ENCODE assay signal across 10 mouse cellular contexts in the genomic region with DNA sequence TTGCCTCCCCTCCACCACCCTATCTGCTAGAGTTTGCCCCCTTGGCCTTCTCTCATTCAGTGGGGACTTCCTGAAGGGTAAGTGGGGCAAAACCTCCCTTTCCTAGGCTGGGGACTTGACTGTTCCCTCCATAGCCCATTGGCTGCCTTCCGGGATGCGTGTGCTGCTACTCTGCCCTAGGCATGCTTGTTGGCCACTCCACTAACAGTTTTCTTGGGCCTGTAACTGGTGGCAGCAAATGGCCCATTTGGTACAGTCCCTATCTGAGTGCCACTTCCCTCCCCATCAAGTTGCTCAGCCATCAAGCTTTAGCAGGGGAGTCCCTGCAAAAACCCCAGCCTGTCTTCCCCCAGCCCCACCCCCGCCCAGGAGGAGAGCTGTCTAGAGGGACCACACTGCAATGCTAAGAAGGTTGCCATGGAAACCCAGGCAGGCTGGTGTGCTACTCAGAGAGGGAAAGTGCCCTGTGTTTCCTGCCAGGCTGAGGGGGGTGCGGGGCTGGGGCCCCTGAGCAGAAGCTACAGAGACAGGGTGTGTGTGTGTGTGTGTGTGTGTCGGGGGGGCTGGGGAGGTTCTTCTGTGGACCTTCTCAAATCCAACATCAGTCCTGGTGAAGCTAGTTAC. TPM values are rescaled to one million over a fixed set of nuclear protein-coding genes. Genes with fewer than 3 reads are reported as not detected.
DNase-seq lines count a peak whose midpoint lies in the region; ATAC-seq lines count a peak whose summit lies in the region.
"Had no signal": no experiment of that assay in that cellular context is flagged by ENCODE, and none has a peak within 500 bp of the region (broad histone marks: within the 10 kb centered on the region; RNA-seq: fewer than 3 reads in every experiment).

No protein-coding gene starts in this region.

- peak; percentile 42 to 54 for DNase-seq in cerebellum, postnatal 10 days
- DNase-seq in cerebellum, adult 9-11 months: no peak
- DNase-seq in midbrain, embryonic 10.5 days (ENCODE audit: low spot score): peak; percentile 66
- DNase-seq in thymus, adult 18-20 months: peak; percentile 18 to 50
- DNase-seq in liver, embryonic 11.5 days (ENCODE audit: low spot score): no peak
- no peak for DNase-seq in testis, postnatal 14 days (ENCODE audit: low spot score)
- no peak for DNase-seq in lung, postnatal 4 days
- DNase-seq: liver, embryonic 13.5 days had no signal

- ATAC-seq in forebrain, embryonic 16.5 days: peak; percentile 90
- ATAC-seq in liver, embryonic 11.5 days (replicated peaks; ENCODE audit: low FRiP score): no peak

- no peak overlapping the region for H3K4me3 ChIP-seq in forebrain, embryonic 16.5 days (replicated peaks; ENCODE audit: low read length)
- H3K4me3 ChIP-seq in midbrain, embryonic 10.5 days: peak overlapping the region; percentile 12; the same call in 1 of the 2 replicates
- no peak overlapping the region for H3K4me3 ChIP-seq in liver, embryonic 11.5 days (ENCODE audit: low read depth, low read length)
- H3K4me3 ChIP-seq: liver, embryonic 13.5 days; stomach, embryonic 15.5 days had no signal

- H3K27me3 ChIP-seq in forebrain, embryonic 16.5 days (replicated peaks; ENCODE audit: control insufficient read depth, insufficient read depth, low read length): no peaks in the 10 kb centered on the region
- peaks cover 14% of the 10 kb centered on the region; the same call in 1 of the 2 replicates for H3K27me3 ChIP-seq in midbrain, embryonic 10.5 days (ENCODE audit: low read depth, poor library complexity, severe bottlenecking)
- H3K27me3 ChIP-seq in liver, embryonic 11.5 days (replicated peaks; ENCODE audit: control insufficient read depth, insufficient read depth, low read length): no peaks in the 10 kb centered on the region
- H3K27me3 ChIP-seq: stomach, embryonic 15.5 days had no signal

- no peak overlapping the region for H3K9ac ChIP-seq in forebrain, embryonic 16.5 days (replicated peaks; ENCODE audit: low read depth, low read length)
- H3K9ac ChIP-seq in liver, embryonic 11.5 days (ENCODE audit: low read depth, low read length): no peak overlapping the region
- H3K9ac ChIP-seq: liver, embryonic 13.5 days; stomach, embryonic 15.5 days had no signal

- H3K4me2 ChIP-seq in forebrain, embryonic 16.5 days (ENCODE audit: low read length): no peak overlapping the region
- no peak overlapping the region for H3K4me2 ChIP-seq in liver, embryonic 11.5 days
- H3K4me2 ChIP-seq: liver, embryonic 13.5 days; stomach, embryonic 15.5 days had no signal

- H3K27ac ChIP-seq in forebrain, embryonic 16.5 days (ENCODE audit: low read length): no peak overlapping the region
- peak overlapping the region; percentile 24 for H3K27ac ChIP-seq in midbrain, embryonic 10.5 days (replicated peaks)
- H3K27ac ChIP-seq in liver, embryonic 11.5 days (ENCODE audit: low read depth, low read length): no peak overlapping the region
- H3K27ac ChIP-seq: liver, embryonic 13.5 days; stomach, embryonic 15.5 days had no signal

- no peaks in the 10 kb centered on the region for H3K36me3 ChIP-seq in forebrain, embryonic 16.5 days (ENCODE audit: control insufficient read depth, insufficient read depth)
- no peaks in the 10 kb centered on the region for H3K36me3 ChIP-seq in midbrain, embryonic 10.5 days
- no peaks in the 10 kb centered on the region for H3K36me3 ChIP-seq in liver, embryonic 11.5 days (ENCODE audit: control insufficient read depth, insufficient read depth, low read length)
- H3K36me3 ChIP-seq: liver, embryonic 13.5 days; stomach, embryonic 15.5 days had no signal

- WGBS in forebrain, embryonic 16.5 days: 28% methylated on average over 5 of the region's 5 CpGs
- 34% methylated on average over 5 of the region's 5 CpGs for WGBS in midbrain, embryonic 10.5 days
- 47% methylated on average over 5 of the region's 5 CpGs for WGBS in liver, embryonic 11.5 days

- peaks cover 33% of the 10 kb centered on the region for H3K4me1 ChIP-seq in forebrain, embryonic 16.5 days (replicated peaks; ENCODE audit: control insufficient read depth, insufficient read depth, low read length)
- peaks cover 50% of the 10 kb centered on the region for H3K4me1 ChIP-seq in midbrain, embryonic 10.5 days
- H3K4me1 ChIP-seq in liver, embryonic 11.5 days (replicated peaks; ENCODE audit: control insufficient read depth, insufficient read depth, low read length): peaks cover 12% of the 10 kb centered on the region

- H3K9me3 ChIP-seq in forebrain, embryonic 16.5 days (ENCODE audit: control insufficient read depth, low read length): no peaks in the 10 kb centered on the region
- H3K9me3 ChIP-seq in midbrain, embryonic 10.5 days (replicated peaks): no peaks in the 10 kb centered on the region
- H3K9me3 ChIP-seq in liver, embryonic 11.5 days (ENCODE audit: control insufficient read depth, low read length): no peaks in the 10 kb centered on the region
- H3K9me3 ChIP-seq: liver, embryonic 13.5 days; stomach, embryonic 15.5 days had no signal

RNA-seq across cellular contexts. Expression of a gene that starts 27.5 kb away (rescaled TPM):
- 9.6 and 14.1 TPM in 2 replicates for polyA plus RNA-seq in forebrain, embryonic 16.5 days (2015; fragmentation: Nextera tagmentation; extraction: Ambion mirVana)
- polyA plus RNA-seq in midbrain, embryonic 10.5 days (2016; fragmentation: Nextera tagmentation; extraction: Ambion mirVana): 3.8 and 5.4 TPM in 2 replicates
- 0.66 and 1.1 TPM in 2 replicates for polyA plus RNA-seq in liver, embryonic 11.5 days (2014; fragmentation: Nextera tagmentation; extraction: Ambion mirVana)

RNA-seq across cellular contexts. Expression of a gene that starts 42.7 kb away (rescaled TPM):
- 44.6 and 44.9 TPM in 2 replicates for polyA plus RNA-seq in forebrain, embryonic 16.5 days (2015; fragmentation: Nextera tagmentation; extraction: Ambion mirVana)
- polyA plus RNA-seq in midbrain, embryonic 10.5 days (2016; fragmentation: Nextera tagmentation; extraction: Ambion mirVana): 36.6 and 39.0 TPM in 2 replicates
- 16.2 and 17.7 TPM in 2 replicates for polyA plus RNA-seq in liver, embryonic 11.5 days (2014; fragmentation: Nextera tagmentation; extraction: Ambion mirVana)

RNA-seq across cellular contexts. Expression of a gene that starts 50.7 kb away (rescaled TPM):
- 96.5 and 107 TPM in 2 replicates for polyA plus RNA-seq in forebrain, embryonic 16.5 days (2015; fragmentation: Nextera tagmentation; extraction: Ambion mirVana)
- polyA plus RNA-seq in midbrain, embryonic 10.5 days (2016; fragmentation: Nextera tagmentation; extraction: Ambion mirVana): 123 and 127 TPM in 2 replicates
- polyA plus RNA-seq in liver, embryonic 11.5 days (2014; fragmentation: Nextera tagmentation; extraction: Ambion mirVana): 83.1 and 92.6 TPM in 2 replicates

Comparison
In these comparisons a context has a peak if more than half of its experiments do, and no peak if none do; other contexts are left out.
1. DNase-seq: peak in cerebellum, postnatal 10 days (2 of 2), midbrain, embryonic 10.5 days (single experiment) and thymus, adult 18-20 months (2 of 2); none in cerebellum, adult 9-11 months (single experiment), liver, embryonic 11.5 days (single experiment), testis, postnatal 14 days (single experiment) and lung, postnatal 4 days (0 of 2).